Mouse (Mus musculus) CD4-positive helper T cell, adult 2 months (primary cell): ENCODE results near the gene Aanat.

Source experiments
- DNase-seq: peaks from one replicate; pipeline ENCODE4 v3.0.0-alpha.2; 2012; ENCODE audit warnings: low read depth, missing footprints, low spot score

The Aanat gene

DNA sequence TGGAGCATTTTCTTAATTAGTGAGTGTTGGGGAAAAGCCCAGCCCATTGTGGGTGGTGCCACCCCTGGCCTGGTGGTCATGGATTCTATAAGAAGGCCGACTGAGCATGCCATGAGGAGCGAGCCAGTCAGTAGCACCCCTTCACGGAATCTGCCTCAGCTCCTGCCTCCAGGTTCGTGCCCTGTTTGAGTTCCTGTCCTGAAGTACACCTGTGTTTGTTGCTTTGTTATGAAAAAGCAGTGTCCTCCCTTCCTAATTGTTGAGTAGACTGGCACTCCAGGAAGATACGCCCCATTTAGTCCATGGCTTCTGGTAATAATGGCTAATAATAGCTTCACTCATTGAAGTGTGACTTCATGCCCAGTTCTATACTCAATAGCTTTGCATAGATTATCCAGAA, at the start of gene Aanat:
TSS of gene Aanat (plus strand) at position 123 of the 400 bp plus-strand sequence.
- no peak for DNase-seq

GRCm38 (mm10) chr11:116536685-116537084, 49.5 kb upstream of the Aanat start:
- DNase-seq, result no peak

GRCm38 (mm10) chr11:116537388-116537787, 48.8 kb upstream of the Aanat start:
- DNase-seq, result no peak

DNA sequence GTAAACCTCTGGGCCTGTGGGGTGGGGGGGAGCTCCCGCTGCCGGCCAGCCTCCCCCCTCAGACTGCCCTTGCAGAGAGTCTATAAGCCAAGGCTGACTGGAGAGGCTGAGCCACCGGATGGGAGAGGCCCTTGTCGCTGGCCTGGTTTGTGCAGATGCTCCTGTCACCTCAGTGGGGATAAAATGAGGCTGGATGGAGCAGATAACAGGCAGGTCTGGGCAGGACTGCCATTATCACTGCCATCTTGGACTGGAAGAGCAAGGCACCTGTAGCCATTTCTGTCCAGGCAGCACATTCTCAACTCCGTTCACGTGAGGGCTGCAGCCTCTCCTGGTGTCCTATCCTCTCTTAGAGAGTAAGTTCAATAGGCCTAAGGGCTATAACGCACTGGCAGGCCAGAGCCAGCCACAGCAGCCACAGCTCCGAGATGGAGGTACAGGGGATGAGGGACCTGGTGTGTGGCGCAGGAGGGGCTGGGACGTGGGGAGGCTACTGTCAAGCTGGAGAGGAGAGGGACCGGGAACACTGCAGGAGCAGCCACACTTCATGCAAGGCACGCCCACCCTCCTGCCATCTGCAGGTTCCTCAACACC, 48.0 kb upstream of the Aanat start:
- DNase-seq, result no peak

GRCm38 (mm10) chr11:116541183-116541582, 45.0 kb upstream of the Aanat start:
- no peak for DNase-seq

DNA sequence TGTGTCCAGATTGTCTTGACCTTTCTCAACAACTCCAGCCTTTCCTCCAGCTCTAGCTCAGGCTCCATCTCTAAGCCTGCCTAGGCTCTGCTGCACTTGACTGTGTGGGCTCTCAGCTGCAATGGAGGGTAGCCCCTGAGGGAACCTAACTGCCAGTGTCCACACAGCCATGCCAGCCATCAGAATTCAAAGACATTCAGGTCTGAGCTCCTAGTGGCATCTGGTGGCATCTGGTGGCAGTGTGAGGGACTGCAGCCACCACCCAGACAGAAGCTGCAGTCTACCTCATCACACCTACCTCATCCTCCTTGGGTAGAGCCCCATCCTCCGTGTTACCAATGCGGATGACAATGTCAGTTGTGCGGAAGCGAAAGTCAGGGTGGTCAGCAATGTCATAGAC, 43.1 kb upstream of the Aanat start:
- DNase-seq, result peak; percentile 34

DNA sequence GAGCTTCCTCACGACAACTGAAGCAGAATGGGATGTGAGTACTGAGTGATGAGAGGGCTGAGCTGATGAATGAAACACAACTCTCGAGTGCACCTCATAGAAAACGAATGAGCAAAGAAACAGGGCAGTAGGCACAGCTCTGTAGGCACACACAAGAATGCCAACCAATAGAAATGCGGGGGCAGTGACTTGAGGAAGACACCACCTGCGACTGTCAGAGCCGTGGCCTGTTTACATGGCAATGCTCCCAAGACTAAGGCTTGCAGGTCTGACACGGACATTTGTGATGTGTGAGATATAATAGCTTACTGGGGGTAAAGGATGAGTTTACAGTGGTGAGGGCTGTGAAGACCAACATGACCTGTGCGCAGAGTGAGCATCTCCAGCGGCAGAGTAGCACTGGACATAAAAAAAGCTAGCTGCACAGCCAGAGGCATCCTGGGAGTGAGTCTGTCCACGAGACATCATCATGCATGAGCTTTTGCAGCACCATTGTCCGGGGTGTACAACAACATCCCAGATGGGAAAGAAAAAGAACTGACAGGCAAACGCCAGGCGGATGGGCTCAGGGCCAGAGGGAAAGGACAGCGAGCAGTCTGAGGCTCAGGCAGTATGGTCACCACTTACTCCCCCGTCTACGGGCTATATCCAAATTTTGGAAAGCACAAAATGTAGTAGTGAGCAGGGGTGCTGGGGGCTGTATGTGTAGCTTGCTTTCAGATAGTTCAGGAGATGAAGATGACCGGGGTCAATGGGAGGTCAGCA, 38.8 kb upstream of the Aanat start:
- no peak for DNase-seq

DNA sequence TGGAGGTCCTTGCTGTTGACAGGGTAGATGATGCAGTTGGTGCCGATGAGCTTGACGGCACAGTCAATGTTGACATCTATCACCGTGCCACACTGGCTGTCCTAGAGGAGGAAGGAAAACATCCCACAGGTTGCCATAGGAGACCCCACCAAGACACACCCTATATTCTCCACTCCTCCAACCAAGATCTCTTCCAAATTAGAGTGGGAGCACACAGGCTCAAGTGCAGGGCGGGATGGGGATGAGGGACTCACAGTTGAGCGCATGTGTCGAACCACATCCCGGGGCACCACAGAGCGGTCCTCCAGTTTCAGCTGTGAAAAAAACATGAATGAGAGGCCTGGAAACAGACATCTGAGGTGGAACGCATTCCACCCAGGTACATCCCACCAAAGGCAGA, 37.5 kb upstream of the Aanat start:
- DNase-seq, result no peak

DNA sequence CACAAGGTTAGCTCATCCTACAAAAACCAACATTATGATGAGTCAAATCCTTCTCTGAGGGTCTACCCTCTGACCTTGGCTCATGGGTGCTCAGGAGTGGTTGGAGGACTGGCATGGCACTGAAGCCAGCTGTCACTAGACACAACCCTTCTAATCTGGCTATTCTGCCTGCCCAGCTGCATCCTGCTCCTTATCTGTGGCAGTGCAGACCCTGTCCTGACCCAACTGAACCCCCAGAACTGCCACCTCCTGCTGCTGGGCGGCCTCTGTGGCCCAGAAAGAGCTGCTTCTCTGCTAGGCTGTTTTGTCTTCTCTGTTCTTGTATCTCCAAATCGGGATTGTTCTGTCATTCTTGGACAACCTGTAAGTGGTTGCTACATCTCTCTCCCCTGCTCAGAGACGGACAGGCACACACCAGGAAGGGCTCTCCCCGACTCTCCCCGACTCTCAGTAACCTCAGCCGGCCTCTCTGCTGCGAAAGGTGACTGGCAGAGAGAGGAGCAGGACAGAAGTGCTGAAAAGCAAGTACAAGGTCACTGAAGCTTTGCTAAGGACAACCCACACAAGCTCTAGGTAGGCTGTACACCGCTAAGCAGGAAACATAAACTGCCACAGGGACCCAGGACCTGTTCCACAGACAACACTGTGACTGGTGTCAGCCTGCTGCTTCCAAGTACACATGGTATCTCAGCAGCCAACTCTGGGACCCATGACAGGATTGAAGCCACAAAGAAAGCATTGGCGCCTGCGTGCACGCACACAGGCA, 36.8 kb upstream of the Aanat start:
- no peak for DNase-seq

DNA sequence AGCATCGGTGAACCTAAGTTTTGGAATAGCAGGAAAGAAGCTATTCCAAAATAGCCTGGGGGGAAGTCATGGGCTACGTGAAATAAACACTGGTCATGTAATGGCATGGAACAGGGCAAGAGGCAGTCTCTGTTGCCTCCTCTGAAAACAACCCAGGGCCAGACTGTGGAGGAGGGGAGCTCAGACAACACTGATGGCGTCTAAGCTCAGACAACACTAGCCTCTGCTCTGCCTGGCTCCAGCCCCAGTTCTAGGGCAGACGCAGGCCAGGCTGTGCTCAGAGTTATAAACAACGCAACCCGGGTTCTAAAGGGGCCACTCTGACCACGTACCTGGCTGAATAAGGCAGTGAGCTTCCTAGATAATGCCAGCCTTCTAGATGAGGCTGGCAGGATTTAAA, 35.5 kb upstream of the Aanat start:
- no peak for DNase-seq

DNA sequence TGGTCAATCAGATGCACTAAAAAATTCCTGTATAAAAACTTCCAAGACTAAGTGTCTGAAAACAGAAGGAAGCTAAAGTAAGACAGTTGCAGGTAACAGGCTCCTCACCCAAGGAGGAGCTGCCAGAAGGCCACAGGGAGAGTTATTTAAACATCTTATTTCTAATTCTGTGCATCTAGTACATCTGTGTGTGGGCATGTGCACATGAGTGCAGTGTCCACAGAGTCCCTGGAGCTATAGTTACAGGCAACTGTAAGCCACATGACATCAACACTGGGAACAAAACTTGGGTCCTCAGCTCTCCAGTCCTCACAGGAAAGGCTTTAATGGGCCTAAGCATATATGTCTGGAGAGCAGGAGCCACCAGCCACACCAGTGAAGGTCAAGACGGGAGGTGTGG, 34.0 kb upstream of the Aanat start:
- DNase-seq, result no peak

DNA sequence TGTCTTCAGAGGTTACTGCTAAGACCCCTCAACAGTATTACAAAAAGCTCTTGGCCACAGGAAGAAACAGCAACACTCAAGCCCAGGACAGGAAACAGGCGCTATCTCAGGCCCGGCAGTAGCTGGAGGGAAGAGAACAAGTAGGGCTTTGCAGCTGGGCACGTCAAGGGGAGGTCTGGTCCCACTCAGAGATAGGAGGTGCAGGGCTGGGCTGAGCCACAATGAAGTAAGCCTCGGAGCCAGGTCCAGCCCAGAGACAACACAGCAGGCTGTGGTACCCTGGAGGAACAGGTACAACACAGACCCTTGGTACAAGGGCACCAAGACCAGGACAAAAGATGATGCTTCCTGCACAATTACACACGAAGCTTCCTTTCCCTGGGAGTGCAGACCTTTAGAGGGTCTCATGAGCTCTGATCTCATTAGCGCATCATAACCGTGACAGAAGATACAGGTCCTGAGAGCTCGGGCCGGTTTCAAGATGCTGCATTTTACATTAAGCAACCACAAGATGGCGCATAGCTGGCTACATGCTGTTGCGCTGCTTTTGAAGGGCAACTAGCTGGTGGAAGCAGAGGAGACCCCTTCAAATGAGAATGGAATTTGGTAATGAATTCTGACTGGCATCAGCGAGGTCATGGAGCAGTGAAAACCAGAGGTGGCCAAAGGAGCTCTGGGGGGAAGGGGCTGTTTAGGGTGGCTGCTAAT, 31.9 kb upstream of the Aanat start:
- DNase-seq, result peak; percentile 62

DNA sequence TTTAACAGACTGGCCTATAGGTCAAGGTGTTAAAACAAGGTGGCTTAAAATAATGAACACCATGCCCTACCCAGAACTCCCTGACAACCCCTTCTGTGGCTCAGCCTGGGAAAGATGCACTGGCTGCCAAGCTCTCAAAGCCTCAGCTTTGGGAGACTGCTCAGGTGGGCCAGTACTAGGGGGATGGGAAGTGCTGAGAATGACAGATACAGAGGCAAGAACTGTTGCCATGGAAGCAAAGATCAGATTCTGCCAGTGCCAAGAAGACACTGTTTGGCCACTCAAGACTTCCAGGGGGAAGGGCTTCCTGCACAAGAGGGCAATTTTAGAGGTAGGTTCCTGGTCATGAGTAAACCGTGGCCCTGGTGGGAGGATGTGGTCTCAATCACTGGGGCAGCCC, 30.7 kb upstream of the Aanat start:
- DNase-seq, result no peak

GRCm38 (mm10) chr11:116556308-116556707, 29.9 kb upstream of the Aanat start:
- no peak for DNase-seq

GRCm38 (mm10) chr11:116565283-116566041, 20.8 kb upstream of the Aanat start:
- DNase-seq, result no peak

- no peak for DNase-seq
Observed at GRCm38 (mm10) chr11:116567531-116567930, 18.7 kb upstream of the Aanat start.

GRCm38 (mm10) chr11:116570821-116571220, 15.4 kb upstream of the Aanat start:
- DNase-seq, result no peak

- DNase-seq, result no peak
Observed at GRCm38 (mm10) chr11:116571767-116572679, 14.2 kb upstream of the Aanat start.

GRCm38 (mm10) chr11:116572756-116573543, 13.3 kb upstream of the Aanat start:
- no peak for DNase-seq
